Mouse (Mus musculus): ENCODE measurements around the gene Pole4. TPM values are rescaled to one million over a fixed set of nuclear protein-coding genes. Genes with fewer than 3 reads are reported as not detected.
"Not testable (repeated sequence)": the region's sequence is repeated elsewhere in the genome, so short reads cannot be mapped to it uniquely, and the experiment has no call there.

Pole4 gene
- polyA plus RNA-seq, 1 experiment from 2014 or later = 101 TPM

DNA sequence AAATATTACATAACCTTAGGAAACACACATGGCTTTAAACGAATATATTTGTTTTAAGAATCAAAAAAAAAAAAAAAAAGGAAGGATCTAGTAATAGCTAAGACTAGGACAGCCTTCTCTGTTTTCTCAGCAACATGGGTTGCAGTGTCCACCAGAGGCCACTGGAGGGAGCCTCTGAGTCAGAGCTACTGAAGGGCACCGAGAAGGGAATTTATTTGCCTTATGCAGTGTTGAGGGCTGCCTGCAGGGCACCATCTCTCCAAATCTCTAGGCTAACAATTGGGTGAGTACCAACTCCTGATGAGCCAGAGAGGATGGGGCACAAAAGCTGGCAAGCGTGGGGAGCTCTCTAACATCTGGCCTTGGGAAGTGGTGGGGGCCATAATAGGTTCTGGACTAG is 9.1 kb upstream of the Pole4 start:
- Histone ChIP-seq H3K9ac (no peak overlapping the region), H3K27me3 (no peaks in the 10 kb centered on the region), H3K4me1 (0 out of 2 replicates have a peak, but pooled peaks cover 2% of the 10 kb centered on the region), H3K9me3 (no peaks in the 10 kb centered on the region), H3K27ac (no peak overlapping the region), H3K4me2 (replicated peaks) (no peak overlapping the region), H3K36me3 (no peaks in the 10 kb centered on the region), H3K4me3 (no peak overlapping the region)
- ATAC-seq (ENCODE audit: low FRiP score, low read depth) = peak; percentile 58; the same call in 1 of the 2 replicates
- WGBS = 15% methylated on average over 3 of the region's 3 CpGs

GRCm38 (mm10) chr6:82707742-82708141 is 2.6 kb upstream of the Pole4 start:
- Histone ChIP-seq H3K27ac (no peak overlapping the region), H3K36me3 (no peaks in the 10 kb centered on the region), H3K4me1 (no peaks in the 10 kb centered on the region), H3K27me3 (no peaks in the 10 kb centered on the region), H3K4me3 (no peak overlapping the region), H3K4me2 (replicated peaks) (no peak overlapping the region), H3K9me3 (no peaks in the 10 kb centered on the region), H3K9ac (no peak overlapping the region)
- ATAC-seq (ENCODE audit: low FRiP score, low read depth) = no peak
- WGBS = 66% methylated on average over 3 of the region's 3 CpGs

- Histone ChIP-seq H3K27ac (no peak overlapping the region), H3K4me2 (replicated peaks) (no peak overlapping the region), H3K9me3 (no peaks in the 10 kb centered on the region), H3K4me1 (0 out of 2 replicates have a peak, but pooled peaks cover 4% of the 10 kb centered on the region), H3K4me3 (no peak overlapping the region), H3K36me3 (no peaks in the 10 kb centered on the region), H3K9ac (no peak overlapping the region), H3K27me3 (no peaks in the 10 kb centered on the region)
- 90% methylated on average over 10 of the region's 10 CpGs for WGBS
- ATAC-seq (ENCODE audit: low FRiP score, low read depth) = no peak
Observed at GRCm38 (mm10) chr6:82707241-82707640, 2.1 kb upstream of the Pole4 start.

GRCm38 (mm10) chr6:82703710-82704109 is 1.5 kb downstream of the Pole4 start:
- Histone ChIP-seq H3K4me2 (replicated peaks) (no peak overlapping the region), H3K4me3 (no peak overlapping the region), H3K36me3 (no peaks in the 10 kb centered on the region), H3K27me3 (no peaks in the 10 kb centered on the region), H3K9ac (no peak overlapping the region), H3K27ac (no peak overlapping the region), H3K9me3 (no peaks in the 10 kb centered on the region), H3K4me1 (peaks cover 8% of the 10 kb centered on the region; the same call in 1 of the 2 replicates)
- no peak for ATAC-seq (ENCODE audit: low FRiP score, low read depth)
- WGBS = 86% methylated on average over 3 of the region's 3 CpGs

GRCm38 (mm10) chr6:82702593-82703017 is 2.6 kb downstream of the Pole4 start:
- H3K27ac ChIP-seq = no peak overlapping the region
- ATAC-seq (ENCODE audit: low FRiP score, low read depth) = peak; percentile 88

DNA sequence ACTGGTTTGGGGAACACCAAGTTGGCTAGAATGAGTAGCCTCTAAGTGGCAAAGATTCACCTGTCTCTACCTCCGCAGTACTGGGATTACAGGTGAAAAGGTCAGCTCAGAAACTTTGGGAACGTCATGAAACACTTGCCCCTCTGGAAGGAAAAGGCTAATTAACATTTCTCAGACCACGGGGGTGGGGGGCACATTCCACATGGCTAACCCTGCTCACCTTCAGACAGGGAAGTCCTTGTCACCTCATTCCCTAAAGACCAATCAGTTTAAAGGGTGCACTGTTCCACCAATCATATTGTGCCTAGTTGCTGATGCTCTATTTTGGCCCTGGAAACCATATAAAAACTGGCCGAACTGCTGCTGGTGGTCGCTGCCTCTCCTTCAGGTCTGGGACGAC is 3.9 kb downstream of the Pole4 start:
- no peak overlapping the region for H3K9ac ChIP-seq
- 50% methylated on average over 6 of the region's 6 CpGs for WGBS
- H3K36me3 ChIP-seq = no peaks in the 10 kb centered on the region
- no peak overlapping the region for H3K4me3 ChIP-seq
- no peak overlapping the region for H3K27ac ChIP-seq
- H3K27me3 ChIP-seq = no peaks in the 10 kb centered on the region
- peaks cover 8% of the 10 kb centered on the region; the same call in 1 of the 2 replicates for H3K4me1 ChIP-seq
- no peak overlapping the region for H3K4me2 ChIP-seq (replicated peaks)
- ATAC-seq (ENCODE audit: low FRiP score, low read depth) = no peak
- no peaks in the 10 kb centered on the region for H3K9me3 ChIP-seq

More at GRCm38 (mm10) chr6:82702593-82703017, 2.6 kb downstream of the Pole4 start:
- H3K4me1 ChIP-seq = peaks cover 8% of the 10 kb centered on the region; the same call in 1 of the 2 replicates
- H3K27me3 ChIP-seq = no peaks in the 10 kb centered on the region
- no peak overlapping the region for H3K4me3 ChIP-seq
- no peak overlapping the region for H3K4me2 ChIP-seq (replicated peaks)
- 21% methylated on average over 16 of the region's 16 CpGs for WGBS
- H3K9ac ChIP-seq = no peak overlapping the region
- H3K9me3 ChIP-seq = no peaks in the 10 kb centered on the region
- no peaks in the 10 kb centered on the region for H3K36me3 ChIP-seq

DNA sequence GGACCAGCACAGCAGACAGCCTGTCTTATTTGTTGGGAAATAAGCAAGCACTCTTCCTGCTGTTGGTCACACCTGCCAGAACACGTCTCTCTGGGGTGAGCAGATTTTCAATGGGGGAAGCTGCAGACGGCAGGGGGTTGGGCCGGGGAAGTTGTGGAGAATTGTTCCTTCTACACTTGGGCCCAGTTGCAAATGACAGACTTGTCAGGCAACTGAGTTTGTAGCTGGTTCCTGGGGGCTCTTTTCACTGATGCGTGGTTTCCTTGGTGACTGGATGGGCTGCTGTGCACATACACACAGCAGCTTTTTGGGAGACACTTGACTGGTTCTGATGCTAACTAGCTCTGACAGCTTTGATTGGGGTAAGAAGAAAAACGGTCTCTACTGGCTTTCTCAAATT is 5.3 kb downstream of the Pole4 start:
- WGBS = 32% methylated on average over 5 of the region's 5 CpGs

GRCm38 (mm10) chr6:82696736-82697135 is 8.4 kb downstream of the Pole4 start:
- 95% methylated on average over 3 of the region's 3 CpGs for WGBS
- no peak for ATAC-seq (ENCODE audit: low FRiP score, low read depth)
- Histone ChIP-seq H3K4me3 (no peak overlapping the region), H3K9me3 (no peaks in the 10 kb centered on the region), H3K4me2 (replicated peaks) (no peak overlapping the region), H3K4me1 (peaks cover 4% of the 10 kb centered on the region; the same call in 1 of the 2 replicates), H3K27me3 (no peaks in the 10 kb centered on the region), H3K36me3 (no peaks in the 10 kb centered on the region), H3K9ac (no peak overlapping the region), H3K27ac (no peak overlapping the region)

More for the DNA sequence above, 5.3 kb downstream of the Pole4 start:
- Histone ChIP-seq H3K27me3 (no peaks in the 10 kb centered on the region), H3K4me1 (peaks cover 8% of the 10 kb centered on the region; the same call in 1 of the 2 replicates), H3K9ac (no peak overlapping the region), H3K27ac (no peak overlapping the region), H3K36me3 (no peaks in the 10 kb centered on the region), H3K9me3 (no peaks in the 10 kb centered on the region), H3K4me3 (no peak overlapping the region), H3K4me2 (replicated peaks) (no peak overlapping the region)
- ATAC-seq (ENCODE audit: low FRiP score, low read depth) = no peak

- Histone ChIP-seq H3K4me2 (replicated peaks) (no peak overlapping the region), H3K9ac (no peak overlapping the region), H3K9me3 (no peaks in the 10 kb centered on the region), H3K27ac (no peak overlapping the region), H3K4me1 (no peaks in the 10 kb centered on the region), H3K36me3 (no peaks in the 10 kb centered on the region), H3K27me3 (no peaks in the 10 kb centered on the region), H3K4me3 (no peak overlapping the region)
- 49% methylated on average over 13 of the region's 13 CpGs for WGBS
- ATAC-seq (ENCODE audit: low FRiP score, low read depth) = no peak
Observed at GRCm38 (mm10) chr6:82694668-82695067, 10.5 kb downstream of the Pole4 start.

DNA sequence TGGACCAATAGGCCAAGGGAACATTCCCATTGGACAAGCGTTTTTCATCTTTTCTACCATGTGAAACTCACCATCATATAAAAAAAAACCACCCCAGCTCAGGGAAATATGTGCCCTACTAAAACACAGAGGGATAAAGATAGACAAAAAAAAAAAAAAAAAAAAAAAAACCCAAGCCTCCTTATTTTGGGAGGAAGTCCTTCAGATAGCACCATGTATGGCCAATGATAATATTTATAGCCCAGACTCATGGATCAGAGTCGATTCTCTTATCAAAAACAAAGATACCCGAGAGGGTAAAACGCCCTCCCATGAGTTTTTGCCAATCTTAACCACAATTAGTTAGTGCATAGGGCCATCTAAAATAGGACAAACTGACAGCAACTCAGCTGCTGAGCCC is 15.7 kb downstream of the Pole4 start:
- no peaks in the 10 kb centered on the region for H3K9me3 ChIP-seq
- WGBS = 89% methylated on average over 4 of the region's 4 CpGs
- ATAC-seq (ENCODE audit: low FRiP score, low read depth) = no peak
- H3K36me3 ChIP-seq = no peaks in the 10 kb centered on the region
- H3K4me1 ChIP-seq = no peaks in the 10 kb centered on the region
- H3K27me3 ChIP-seq = no peaks in the 10 kb centered on the region
- no peak overlapping the region for H3K27ac ChIP-seq
- H3K4me3 ChIP-seq = no peak overlapping the region
- no peak overlapping the region for H3K4me2 ChIP-seq (replicated peaks)
- H3K9ac ChIP-seq = no peak overlapping the region

- ATAC-seq (ENCODE audit: low FRiP score, low read depth); H3K9ac ChIP-seq; H3K9me3 ChIP-seq; H3K4me2 ChIP-seq (replicated peaks); H3K27me3 ChIP-seq; H3K4me3 ChIP-seq; H3K27ac ChIP-seq; H3K4me1 ChIP-seq; H3K36me3 ChIP-seq: not testable (repeated sequence)
- WGBS = 60% methylated on average over 5 of the region's 5 CpGs
Observed at GRCm38 (mm10) chr6:82688586-82688985, 16.6 kb downstream of the Pole4 start.

GRCm38 (mm10) chr6:82684136-82684535 is 21.0 kb downstream of the Pole4 start:
- no peak overlapping the region for H3K27ac ChIP-seq
- H3K36me3 ChIP-seq = no peaks in the 10 kb centered on the region
- H3K27me3 ChIP-seq = no peaks in the 10 kb centered on the region
- H3K4me2 ChIP-seq (replicated peaks) = no peak overlapping the region
- ATAC-seq (ENCODE audit: low FRiP score, low read depth) = no peak
- no peak overlapping the region for H3K9ac ChIP-seq
- H3K9me3 ChIP-seq = no peaks in the 10 kb centered on the region
- no peak overlapping the region for H3K4me3 ChIP-seq
- H3K4me1 ChIP-seq = no peaks in the 10 kb centered on the region

GRCm38 (mm10) chr6:82679286-82679685 is 25.9 kb downstream of the Pole4 start:
- H3K4me3 ChIP-seq; H3K4me1 ChIP-seq; H3K9ac ChIP-seq; ATAC-seq (ENCODE audit: low FRiP score, low read depth); H3K9me3 ChIP-seq; H3K36me3 ChIP-seq; H3K27ac ChIP-seq; H3K27me3 ChIP-seq; H3K4me2 ChIP-seq (replicated peaks): not testable (repeated sequence)
- 77% methylated on average over 2 of the region's 2 CpGs for WGBS
